Mouse (Mus musculus) embryo, embryonic 10.5 days (tissue): ENCODE measurements around the gene Hist4h4.

Experiments used
- DNase-seq: peaks from one replicate; pipeline ENCODE4 v3.0.0-alpha.2; 2015; ENCODE audit warnings: low spot score

Hist4h4 gene

DNA sequence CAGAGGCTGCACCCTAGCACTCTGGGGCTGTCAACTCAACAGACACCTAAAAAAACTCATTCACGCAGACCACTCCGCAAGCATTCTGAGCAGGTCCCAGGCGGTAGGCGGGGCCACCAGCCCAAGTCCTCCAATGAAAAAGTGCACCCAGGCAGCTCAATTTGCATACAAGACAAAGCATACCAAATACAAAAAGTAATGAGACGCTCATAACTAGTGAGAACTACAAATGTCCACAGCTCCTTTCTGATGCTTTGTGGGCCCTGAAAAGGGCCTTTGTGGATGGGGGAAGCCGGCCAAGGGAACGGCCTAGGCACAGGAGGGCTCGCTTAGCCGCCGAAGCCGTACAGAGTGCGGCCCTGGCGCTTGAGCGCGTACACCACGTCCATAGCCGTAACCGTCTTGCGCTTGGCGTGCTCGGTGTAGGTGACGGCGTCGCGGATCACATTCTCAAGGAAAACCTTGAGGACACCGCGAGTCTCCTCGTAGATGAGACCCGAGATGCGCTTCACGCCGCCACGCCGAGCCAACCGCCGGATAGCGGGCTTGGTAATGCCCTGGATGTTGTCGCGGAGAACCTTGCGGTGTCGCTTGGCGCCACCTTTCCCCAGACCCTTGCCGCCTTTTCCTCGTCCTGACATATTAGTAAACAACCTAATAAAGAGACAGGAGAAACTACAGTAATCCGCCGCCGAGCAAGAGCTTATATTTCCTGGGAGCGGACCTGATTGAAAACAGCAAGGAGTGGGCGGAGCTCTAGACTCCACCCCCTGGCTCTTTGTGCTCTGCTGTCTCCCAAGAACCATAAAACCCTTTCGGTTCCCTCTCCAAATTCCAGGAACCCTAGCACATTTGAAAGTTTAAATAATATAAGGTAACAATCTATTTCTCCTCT, at the start of gene Hist4h4:
TSS of gene Hist4h4 (minus strand) at position 677 of the 895 bp plus-strand sequence.
- peak; percentile 97 for DNase-seq

DNA sequence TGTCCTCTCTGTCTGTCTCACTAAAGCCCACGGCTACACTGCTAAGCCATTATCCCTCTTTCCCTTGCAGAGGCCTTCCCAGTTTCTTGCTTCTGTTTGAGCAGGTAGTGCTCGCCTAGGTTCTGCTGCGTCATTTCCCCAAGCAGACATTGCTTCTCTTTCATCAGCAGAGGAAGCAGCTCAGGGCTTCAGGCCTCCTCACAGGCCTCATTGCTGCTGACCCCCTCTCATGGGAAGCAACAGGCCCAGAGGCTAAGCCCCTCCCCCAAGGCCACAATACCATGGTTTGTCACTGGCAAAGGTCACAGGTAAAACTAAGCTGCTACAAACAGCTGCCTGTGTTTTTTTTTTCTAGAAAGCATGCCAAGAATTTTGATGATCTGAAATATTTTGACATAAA, 48.5 kb upstream of the Hist4h4 start:
- DNase-seq: peak; percentile 53

DNA sequence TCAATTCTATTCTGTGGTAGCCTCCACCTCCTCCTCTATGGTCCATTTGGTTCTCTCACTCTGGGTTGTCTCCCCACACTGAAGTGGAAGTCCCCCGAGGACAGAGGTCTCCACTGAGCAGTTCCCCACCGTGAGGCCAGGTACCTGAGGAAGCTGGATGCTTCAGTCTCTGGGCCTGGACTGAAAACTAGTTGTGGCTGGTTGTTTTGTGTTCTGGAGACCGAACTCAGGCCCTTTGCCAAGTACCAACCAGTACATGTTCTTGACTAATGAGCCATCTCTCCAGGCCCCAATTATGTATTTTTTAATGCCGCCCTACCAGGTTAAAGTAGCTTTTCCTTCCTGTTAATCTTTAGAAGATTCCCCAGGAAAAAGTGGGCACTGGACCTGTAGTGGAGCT, 48.1 kb upstream of the Hist4h4 start:
- DNase-seq: no peak

DNA sequence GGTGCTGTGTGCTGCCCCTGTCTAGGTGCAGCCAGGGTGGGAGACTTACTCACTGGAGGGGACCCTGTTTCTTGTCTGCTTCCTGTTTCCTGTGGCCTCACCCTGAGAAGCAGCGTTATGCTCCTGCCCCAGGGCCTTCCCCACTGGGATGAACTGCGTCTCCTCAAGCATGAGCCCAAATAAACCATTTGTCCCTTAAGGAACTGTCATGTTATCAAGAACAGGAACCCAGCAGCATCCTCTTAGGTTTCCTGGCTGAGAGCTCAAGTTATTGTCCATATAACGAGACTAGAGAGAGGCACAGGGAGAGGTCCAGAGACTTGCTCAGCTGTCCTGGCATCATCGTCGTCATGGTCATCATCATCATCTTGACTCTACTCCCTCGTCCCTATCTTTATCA, 46.1 kb upstream of the Hist4h4 start:
- no peak for DNase-seq

DNA sequence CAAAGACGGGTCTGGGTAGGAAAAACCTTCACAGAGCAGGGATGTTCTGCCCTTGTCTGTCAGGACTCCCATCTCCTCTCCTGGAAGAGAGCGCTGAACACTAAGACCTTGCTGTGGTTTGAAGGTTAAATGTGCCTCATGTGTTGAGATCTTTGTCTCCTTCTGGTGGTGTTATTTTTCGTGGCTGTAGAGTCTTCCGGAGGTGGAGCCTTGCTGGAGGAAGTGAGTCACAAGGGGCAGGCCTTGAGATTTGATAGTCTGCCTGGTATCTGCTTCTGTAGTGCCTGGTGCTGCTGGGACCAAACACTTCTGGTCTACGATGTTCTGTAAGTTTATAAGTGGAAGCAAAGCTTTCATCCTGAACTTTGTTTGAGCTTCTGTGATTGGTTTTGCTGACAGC, 44.8 kb upstream of the Hist4h4 start:
- no peak for DNase-seq

DNA sequence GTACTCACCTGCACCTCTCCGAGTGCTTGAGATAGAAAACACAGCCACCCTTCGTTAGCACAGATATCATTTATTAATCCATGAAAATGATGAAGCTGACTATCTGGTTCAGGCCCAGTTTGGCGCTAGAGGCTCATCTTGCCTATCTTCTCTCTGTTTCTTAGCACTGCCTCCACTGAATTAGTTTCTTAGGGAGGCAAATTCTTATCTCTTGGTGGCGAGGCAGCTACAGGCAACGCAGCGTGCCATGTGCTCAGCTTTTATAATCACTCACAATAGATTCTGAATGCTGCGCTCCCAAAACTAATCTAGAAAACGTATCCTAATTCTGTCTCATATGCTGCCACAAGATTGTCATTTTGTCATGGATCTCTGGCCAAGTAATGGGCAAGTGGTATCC, 44.2 kb upstream of the Hist4h4 start:
- no peak for DNase-seq

DNA sequence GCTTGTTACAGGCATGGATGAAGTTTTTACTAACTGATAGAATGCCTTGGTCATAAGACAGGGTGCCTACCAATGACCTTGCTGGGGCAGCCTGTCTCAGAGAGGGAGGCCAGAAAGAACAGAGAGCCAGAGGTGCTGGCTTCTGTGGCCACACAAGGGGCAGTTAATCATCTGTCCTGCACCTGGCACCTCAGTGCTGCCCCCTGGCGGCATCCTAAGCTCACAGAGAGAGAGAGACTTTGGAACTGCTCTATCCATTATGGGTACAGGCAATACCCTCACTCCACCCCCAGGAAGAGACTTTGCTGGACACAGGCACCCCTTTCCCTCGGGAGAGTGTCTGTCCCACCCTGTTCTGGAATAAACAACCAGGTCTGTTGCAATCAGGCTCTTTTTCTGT, 43.6 kb upstream of the Hist4h4 start:
- peak; percentile 58 for DNase-seq

DNA sequence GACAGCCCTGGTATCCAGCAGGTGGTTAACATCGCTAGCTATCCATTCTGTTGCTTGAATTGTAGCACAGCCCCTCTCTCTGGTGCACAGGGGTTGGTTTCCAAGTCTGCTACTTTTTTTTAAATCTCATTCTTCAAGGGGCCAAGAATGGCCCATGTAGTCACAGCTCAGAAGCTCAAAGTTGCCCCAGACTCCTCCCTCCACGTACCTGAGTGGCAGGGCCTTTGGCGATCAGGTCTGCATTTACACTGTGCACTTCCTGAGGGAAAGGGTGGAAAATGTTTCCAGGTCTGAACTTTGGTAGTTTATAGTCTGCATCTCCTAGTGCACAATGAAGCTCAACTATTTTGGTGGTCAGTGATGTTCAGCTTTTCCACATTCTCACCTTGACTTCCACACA, 43.1 kb upstream of the Hist4h4 start:
- no peak for DNase-seq

DNA sequence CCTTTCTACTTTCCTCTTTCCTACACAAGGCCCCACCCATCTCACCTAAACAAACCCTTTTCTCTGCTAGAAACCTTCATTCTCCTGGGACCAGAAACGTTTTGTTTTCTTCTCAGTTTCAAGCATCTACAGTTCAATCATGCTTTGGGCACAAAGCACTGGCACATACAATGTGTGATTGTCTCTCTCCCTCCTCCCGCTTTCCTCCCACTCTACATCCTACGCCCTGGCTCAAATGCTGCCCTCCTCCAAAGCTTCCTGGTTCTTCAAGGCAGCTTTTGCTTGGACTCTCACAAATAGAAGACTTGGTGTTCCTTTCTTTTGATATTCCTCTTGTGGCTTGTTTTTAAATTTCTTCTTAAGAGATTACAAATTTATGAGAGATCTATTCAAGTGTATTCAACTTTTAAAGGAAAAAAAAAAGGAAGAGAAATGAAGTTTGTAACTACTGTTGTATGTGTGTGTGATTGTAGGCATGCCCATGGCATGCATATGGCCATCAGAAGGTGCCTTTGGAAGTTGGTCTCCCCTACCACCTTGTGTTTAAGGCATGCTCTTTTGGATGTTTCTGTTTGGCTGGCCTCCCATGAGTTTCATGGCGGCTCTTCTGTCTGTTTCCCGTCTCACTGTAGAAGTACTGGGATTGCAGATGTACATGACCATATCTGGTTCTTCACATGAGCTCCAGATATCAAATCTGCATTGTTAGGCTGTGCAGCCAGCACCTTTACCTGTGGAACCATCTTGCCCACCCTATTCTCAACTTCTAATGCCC, 41.7 kb upstream of the Hist4h4 start:
- DNase-seq: no peak

DNA sequence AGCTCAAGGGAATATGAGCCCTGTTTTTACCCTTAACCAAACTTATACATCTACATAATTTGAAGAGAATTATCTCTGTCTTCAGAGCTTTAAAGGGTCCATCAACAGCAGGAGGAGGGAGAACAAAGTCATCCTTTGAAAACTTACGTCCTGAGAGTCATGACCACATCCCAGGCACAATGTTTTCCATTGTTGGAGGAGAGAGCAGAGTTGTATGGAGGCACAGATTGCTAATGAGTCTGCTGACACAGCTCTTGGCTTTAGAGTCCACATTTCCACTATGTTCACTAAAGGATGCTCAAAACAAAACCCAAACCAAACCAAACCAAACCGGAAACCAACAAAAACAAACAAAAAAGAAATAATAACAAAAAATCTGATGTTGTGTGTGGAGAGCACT, 40.7 kb upstream of the Hist4h4 start:
- no peak for DNase-seq

DNA sequence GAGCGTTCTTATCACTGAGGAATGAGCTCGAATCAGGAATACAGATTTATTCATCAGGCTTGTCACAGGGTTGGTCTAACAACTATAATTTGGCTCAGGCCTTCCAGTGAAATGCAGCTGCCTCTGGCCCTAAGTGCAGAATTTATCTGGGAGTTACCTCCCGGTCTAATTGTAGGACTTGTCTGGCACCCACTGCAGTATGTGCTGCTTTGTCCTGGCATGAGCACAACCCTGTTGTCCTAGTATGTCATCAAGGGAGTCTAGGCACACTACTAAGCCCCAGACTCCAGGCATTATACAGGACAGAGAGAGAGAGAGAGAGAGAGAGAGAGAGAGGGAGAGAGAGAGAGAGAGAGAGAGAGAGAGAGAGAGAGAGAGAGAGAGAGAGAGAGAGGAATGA, 33.1 kb upstream of the Hist4h4 start:
- no peak for DNase-seq

DNA sequence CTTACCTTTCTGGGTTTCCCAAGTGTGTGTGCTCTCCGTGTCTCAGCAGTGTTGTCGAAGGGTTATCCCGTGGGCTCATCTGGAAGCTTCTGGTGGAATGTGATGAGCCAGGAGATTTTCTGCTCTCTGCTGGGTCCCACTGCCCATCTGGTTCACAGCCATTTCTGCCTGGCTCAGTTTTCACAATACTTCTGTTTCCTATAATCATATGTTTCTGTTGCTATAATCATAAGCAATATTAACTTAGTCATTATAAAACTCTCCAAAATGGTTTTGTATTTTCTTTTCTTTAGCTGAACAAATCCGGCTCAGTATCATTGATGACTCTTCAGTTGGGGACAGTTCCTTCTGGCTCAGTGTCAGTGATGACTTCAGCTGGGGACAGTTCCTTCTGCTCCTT, 31.1 kb upstream of the Hist4h4 start, which contains the start of gene Smco3:
TSS of gene Smco3 (minus strand) at position 101 of the 400 bp plus-strand sequence.
- DNase-seq: no peak

DNA sequence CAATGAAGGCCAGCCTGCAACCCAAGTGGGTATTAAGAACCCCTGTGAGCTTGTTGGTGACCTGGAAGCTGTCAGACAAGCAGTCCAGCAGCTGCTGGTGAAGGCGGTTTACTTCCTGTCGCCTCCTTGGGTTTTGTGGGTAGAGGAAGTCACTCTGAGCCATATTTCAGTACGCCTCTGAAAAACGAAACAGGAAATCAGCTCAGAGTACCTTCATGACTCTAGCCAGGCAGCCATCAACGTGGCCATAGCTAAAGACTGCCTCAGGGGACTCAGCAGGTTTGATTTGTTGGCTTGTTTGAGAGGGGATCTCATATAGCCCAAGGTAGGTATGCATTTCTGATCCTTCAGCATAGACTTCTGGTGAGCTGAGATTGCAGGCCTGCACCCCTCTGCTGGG, 27.5 kb upstream of the Hist4h4 start:
- no peak for DNase-seq

DNA sequence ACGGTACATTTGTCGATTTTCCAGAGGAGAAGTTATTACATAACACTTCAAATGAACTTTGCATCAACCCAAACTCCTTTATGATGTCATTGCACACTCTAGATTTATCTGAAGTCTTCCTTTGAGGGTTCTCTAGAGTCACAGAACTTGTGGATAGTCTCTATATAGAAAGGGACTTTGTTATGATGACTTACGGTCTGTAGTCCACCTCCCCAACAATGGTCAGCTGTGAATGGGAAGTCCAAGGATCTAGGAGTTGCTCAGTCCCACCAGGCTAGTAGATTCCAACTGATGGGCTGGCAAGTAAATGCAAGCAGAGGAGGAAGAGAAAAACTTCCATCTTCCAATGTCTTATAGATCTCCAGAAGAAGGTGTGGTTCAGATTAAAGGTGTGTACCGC, 24.5 kb upstream of the Hist4h4 start:
- DNase-seq: no peak

DNA sequence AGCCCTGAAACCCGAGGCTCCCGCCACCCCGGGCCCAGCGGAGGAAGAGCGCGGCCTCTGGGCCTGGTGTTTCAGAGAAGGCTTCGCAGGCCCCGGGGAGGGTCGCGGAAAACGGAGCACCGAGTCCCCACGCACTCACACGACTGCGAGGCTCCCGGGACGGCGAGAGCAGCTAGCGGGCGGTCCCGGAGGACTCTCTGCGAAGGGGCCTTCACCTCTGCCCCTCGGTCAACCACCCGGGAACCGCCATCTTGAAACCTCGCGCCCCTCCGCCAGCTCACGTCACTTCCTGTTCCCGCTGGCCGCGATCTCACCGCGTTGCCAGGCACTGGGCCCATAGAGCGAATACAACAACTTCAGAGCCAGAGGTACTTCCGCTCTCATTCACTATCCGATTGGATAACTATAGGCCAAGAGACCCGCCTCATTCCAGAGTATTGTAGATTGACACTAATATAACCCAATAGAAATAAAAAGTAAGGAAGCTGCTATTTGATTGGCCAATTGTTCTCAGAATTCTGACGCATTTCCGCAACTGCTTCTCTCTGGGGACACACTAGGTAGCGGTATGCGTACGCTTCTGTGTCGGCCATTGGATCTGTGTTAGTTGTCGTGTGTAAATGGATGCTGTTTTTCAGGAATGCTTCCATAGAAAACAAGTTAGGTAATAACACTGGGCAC, 23.8 kb upstream of the Hist4h4 start, which contains the start of gene Wbp11:
TSS of gene Wbp11 (minus strand) at position 353 of the 681 bp plus-strand sequence.
- peak; percentile 97 for DNase-seq

DNA sequence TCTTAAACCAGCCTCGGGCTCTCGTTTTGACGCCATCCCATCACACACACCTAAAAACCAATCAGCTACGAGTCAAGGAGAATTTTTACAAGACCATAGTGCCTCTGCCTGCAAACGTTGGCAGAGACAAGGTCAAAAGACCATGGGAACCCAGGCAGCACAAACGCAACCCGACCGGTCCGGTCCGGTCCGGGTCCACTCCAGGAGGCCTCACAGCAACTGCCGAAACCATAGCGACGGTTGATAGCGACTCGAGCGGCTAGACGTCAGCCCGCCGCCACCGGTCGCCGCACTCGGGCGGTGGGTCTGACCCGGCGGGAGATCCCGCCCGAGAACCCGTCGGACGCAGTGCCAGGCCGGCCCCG, 23.3 kb upstream of the Hist4h4 start, which contains the start of gene BC049715:
TSS of gene BC049715 (plus strand) at position 111 of the 365 bp plus-strand sequence.
- peak; percentile 47 for DNase-seq

DNA sequence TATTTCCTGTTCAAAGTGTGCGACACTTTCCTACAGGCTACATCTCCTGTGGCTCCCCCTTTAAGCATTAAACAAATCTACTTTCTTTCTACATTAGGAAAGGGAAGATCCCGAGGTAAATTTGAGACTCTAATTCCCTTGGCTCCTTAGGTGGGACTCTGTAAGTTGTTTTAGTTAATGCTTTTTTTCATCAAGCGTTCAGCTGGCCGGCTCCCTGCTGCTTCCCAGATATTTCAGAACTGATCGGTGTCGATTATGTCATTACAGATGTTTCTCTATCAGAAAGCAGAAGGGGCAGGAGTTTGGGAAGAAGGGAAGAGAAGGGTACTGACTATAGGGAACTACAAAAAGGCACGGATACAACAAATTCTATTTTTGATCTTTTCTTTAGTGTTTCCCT, 22.9 kb upstream of the Hist4h4 start:
- no peak for DNase-seq

DNA sequence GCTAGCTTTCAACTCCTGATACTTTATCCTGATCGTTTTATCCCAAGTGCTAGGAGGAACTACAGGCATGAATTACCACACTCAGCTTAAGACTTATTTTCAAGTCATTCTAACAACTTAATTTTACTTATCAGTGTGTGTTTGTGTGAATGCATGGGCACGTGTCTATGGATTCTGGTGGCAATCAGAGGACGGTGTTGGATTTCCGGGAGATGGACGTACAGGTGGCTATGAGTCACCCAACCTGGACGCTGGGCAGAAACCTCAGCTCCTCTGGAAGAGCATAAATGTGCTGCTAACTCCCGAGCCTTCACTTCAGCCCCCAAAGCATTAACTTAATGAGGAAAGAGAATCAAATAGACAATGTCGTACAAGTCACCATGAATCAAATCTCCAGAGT, 20.8 kb upstream of the Hist4h4 start:
- DNase-seq: no peak

DNA sequence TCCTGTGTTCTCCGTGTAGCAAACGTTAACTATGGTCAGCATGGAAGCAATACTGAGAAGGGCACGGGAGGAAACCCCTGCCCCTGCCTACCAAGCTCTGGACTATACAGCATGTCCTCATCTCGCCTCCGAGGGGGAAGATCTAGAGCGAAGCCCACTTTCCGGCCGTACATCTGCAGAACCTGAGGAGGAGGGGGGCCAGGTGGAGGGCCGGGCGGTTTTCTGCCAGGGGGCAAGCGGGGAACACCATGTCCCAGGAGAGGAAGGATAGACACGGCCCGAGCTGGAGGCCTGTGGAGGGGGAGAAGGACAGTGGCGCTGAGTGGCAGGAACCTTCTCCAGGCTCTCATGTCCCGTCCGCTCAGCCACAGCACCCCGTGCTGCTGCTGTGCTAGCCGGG, 16.9 kb upstream of the Hist4h4 start:
- no peak for DNase-seq

DNA sequence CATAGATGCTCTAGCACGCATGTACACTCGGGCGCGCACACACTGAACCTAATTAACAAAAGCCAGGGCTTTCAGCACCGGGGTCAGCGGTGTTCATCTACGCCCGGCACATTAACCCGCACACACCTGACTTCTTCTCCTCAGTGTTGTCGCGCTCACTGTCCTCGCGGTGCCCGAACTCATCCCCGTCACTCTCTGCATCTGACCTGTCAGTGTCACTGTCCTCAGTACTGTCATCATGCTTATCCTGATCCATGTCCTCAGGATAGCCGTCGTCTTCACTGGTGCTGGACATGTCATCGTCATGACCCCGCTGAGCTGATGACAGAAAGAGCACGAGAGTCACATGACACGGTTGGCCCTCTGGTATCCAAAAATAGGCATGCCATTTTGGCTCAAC, 16.2 kb upstream of the Hist4h4 start:
- no peak for DNase-seq

DNA sequence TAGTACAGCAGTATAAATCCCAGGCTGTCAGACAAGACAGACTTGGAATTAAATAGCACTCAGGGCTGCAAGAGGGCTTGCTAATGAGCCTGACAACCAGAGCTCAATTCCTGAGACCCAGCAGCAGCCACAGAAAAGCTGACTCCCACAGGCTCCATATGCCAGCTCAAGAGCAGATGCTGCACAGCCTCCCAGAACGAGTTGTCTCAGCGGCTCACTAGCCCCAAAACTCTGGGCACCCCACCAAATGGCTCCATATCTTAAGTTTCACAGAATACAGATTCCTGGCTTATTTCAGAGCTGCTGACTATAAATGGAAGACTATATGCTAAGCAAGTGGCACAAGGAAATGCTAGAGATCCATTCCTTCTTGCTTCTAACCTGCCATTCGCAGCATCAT, 13.3 kb upstream of the Hist4h4 start:
- no peak for DNase-seq

DNA sequence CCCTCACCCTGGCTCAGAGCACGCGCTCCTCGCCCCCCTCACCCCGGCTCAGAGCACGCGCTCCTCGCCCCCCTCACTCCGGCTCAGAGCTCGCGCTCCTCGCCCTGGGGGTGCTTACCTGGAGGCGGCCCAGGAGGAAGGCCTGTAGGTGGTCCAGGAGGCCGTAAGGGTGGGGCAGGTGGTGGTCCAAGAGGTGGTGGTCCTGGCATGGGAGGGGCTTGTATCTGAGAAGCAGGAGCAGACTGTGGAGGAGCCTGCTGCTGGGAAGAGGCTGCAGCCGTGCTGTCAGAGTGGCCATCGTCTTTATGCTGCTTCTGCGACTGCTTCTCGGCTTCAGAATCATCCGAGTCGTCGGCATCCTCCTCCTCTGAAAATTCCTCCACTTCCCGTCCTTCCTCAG, 12.6 kb upstream of the Hist4h4 start:
- no peak for DNase-seq

DNA sequence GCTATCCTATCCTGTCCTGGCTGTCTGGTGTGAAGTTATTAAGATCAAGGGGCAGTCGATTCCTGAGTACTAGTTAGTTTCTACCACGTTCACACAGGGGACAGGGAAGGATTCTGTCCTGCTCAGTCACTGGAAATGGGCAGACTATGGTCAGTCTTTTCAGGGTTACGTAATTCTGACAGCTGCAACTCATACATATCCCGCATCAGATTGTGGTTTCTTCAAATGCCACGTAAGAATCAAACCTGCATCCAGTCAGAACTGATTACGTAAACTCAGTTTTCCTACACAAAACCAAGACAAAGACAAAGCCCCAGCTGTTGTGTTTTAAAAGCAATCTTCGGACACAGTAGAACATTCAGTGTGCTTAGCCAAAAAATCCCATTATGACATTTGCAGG, 11.2 kb upstream of the Hist4h4 start:
- no peak for DNase-seq
